Mouse (Mus musculus) left cerebral cortex, adult 8-10 months (tissue): ENCODE data around the gene Pard6a. TPM values are rescaled to one million over a fixed set of nuclear protein-coding genes. Genes with fewer than 3 reads are reported as not detected.

Experiments used
- DNase-seq, 2 experiments: peaks; one replicate each; pipeline ENCODE4 v3.0.0; 2022; ENCODE audit warnings: low spot score in 2 of 2
- total RNA-seq, 4 experiments: library from RNA; stranded (reverse); gene quantifications; 2 replicates each; pipeline ENCODE4 v1.2.4; 2022

Gene Pard6a
- total RNA-seq, 4 experiments from 2014 or later = 34.7 to 42.3 (median 39.2) TPM

DNA sequence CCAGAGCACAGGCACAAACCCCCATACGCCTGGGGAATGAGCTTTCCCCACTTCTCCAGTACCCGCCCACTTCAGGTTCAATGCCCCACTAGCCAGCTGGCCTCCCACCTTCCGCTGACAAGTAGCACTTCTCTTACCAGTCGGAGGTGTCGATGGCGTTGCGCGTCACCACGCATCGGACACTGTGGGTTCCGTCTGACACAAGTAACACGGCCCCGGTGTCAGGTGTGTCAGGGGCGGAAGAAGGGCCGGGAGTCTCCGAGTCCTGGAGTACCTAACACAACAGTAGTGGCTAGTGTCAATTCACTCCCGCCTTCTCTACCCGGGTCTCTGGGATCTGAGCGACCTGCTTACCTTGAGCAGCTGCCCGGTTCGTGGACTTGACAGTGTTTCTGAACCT is 382 bp upstream of the Pard6a start:
- peak in 1 of 2 experiments; percentile 75 for DNase-seq

DNA sequence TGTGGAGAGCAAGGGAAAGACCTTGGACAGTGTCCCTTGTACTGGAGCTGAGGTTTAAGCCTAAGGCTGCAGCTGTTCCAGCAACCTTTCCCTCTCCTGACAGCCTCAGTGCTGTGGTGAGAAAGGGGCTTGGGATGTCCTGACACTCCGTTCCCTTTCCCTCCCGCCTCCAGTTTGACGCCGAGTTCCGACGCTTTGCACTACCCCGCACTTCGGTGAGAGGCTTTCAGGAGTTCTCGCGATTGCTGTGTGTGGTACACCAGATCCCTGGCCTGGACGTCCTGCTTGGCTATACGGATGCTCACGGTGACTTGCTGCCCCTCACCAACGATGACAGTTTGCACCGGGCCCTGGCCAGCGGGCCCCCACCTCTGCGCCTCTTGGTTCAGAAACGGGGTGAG is 1.1 kb downstream of the Pard6a start:
- no peak for DNase-seq

DNA sequence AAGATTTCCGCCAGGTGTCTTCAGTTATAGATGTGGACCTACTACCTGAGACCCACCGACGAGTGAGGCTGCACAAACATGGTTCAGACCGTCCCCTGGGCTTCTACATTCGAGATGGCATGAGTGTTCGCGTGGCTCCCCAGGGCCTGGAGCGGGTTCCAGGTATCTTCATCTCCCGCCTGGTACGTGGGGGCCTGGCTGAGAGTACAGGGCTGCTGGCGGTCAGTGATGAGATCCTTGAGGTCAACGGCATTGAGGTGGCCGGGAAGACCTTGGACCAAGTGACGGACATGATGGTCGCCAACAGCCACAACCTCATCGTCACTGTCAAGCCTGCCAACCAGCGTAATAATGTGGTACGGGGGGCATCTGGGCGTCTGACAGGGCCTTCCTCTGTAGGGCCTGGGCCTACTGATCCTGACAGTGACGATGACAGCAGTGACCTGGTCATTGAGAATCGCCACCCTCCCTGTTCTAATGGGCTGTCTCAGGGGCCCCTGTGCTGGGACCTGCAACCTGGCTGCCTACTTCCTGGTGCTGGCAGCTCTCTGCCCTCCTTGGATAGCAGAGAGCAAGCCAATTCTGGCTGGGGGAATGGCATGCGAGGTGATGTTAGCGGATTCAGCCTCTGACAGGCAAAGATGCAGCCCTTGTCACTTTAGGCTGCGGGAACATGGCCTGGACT is 1.9 kb downstream of the Pard6a start:
- no peak for DNase-seq

DNA sequence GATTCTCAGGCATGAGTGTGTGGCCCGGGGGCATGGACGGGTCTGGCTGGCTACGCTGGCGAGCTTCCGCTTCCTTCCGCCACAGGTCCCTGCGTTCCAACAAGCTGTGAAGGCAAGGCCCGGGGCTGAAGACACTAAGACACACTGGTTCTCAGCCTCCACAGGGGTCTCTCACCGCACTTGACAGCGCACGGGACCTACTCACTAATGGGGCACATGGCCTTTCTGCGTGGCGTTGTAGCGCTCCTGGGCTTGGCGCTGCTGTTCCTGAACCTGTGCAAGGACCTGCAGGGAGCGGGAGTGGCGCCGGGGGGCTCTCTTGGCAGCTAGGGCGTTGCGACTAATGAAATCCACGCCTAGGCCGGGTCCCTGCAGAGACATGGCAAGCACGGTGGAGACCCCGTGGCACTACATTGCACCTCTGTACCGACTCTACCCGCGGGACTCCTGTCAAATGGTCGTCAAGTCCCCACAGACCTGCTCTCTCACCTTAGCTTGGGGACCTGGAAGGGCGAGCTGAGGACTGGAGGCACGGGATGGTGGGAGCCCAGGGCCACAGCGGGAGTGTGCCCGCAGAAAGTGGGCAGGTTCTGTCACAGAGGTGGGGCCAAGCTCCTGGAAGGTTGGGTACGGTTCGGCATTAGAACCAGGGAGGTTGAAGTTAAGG is 3.3 kb downstream of the Pard6a start:
- no peak for DNase-seq

DNA sequence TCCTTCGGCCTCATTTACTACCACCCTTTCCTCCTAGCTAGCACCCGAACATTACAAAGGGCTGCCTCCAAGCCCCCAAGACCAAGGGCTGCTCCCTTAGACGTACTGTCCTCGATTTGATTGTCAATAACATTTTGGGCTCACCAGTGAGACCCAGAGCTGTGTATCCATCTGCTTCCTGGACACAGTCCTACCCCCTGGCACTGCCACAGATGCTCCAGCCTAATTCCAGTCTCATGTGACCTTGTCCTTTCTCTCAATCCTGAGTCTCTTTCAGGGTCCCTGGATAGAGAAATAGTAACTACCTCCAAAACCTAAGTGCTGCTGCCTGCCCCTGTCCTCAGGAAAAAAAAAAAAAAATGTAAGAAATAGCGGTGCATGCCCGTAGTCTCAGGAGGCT is 4.0 kb downstream of the Pard6a start:
- no peak for DNase-seq

DNA sequence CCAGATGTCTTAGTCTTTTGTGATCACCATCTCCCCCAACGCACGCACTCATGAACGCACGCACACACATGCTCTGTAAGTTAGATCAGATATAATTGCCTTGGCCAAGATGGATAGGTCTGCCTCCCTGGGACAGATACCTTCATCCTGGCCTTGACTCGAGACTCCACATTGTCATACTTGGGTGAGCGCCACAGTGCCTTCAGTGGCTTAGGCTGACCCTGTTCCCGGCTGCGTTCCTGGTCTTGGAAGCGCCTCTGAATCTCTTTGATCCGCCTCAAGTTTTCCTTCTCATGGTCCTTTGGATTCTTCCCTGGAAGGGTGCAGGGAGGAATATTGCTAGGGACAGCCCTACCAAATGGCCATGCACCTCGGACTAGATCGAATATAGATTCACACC is 5.5 kb downstream of the Pard6a start:
- DNase-seq = no peak

DNA sequence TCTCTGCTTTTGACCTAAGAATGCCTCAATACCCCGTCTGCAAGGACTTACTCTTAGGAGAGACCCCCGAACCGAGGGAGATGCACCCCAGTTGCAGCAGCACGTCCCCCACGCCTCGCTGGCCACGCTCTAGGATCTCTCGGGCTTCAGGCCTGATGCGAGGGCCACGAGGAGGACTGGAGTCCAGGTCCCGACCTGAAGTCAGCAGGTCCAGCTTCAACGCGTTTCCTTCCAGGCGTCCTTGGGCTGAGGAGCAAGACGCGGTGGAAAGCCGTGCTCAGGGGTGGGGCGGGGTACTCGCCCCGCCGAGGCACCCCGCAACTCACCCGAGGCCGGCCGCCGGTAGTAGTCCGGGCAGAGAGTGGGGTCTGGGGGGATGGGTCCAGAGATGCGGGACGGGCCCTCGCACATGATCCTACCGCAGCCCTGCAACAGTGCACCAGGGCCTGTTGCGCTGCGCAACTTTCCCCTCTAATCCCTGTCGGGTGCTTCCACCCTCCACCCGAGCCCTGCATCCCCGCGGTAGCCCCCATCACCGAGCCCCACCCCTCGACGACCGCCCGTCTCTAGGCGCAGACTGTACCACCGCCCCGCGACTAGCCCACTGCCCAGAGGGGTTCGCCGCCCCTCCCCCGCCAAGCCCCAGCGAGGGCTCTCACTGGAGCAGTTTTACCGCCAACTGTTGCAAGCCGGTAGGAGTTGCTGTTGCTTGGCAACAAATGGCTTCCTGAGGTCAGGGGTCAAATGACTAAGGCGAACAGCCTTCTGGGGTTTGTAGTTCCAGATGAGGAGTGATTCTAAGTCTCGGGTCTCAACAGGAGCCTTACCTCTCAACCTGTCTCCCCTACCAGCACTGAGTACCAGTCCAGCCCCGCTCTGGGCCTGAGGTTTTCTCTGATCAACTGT is 6.8 kb downstream of the Pard6a start, which contains the start of the genes 4933405L10Rik and Enkd1:
Gene 4933405L10Rik, plus strand, starts transcription at position 158 of the 906 bp plus-strand sequence.
Gene Enkd1, minus strand, starts transcription at position 713 of the 906 bp plus-strand sequence.
- DNase-seq = peak; percentile 75 to 87

DNA sequence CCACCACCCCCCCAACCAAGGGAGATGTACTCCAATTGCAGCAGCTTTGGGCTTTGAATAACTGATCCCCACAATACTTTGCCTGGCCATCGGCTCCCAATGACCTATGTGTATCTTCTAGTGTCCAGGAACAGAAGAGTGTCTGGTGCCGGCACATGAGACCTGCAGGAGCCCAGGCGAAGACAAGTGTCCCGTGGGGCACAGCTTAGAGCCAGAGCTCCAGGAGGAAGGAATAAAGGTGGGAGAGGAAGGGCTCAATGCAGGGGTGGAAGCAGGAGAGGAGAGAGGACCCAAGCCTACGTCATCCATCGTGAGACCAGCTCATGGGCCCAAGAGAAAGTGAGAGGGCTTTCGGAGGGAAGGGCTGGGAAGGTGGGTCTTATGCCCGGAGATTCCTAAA is 7.7 kb downstream of the Pard6a start:
- no peak for DNase-seq

DNA sequence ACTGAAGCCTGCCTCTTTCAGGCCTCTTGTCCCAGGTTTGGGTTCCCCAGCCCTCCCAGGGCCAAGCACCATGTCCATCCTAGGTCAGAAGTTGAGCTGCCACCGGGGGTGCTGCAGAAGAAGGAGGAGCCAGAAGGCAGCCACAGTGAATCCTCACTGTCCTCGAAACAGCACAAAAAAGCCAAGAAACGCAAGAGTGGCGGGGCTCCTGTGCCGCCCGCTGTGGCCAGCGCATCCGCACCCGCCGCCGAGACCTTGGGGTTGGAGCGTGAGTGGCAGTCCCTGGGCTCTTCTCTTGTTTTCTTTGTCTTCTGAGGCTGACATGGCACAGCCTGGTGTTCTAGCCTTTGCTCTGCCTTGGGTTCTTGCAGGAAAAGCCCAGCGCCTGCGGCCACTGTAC is 8.4 kb downstream of the Pard6a start:
- DNase-seq = no peak

DNA sequence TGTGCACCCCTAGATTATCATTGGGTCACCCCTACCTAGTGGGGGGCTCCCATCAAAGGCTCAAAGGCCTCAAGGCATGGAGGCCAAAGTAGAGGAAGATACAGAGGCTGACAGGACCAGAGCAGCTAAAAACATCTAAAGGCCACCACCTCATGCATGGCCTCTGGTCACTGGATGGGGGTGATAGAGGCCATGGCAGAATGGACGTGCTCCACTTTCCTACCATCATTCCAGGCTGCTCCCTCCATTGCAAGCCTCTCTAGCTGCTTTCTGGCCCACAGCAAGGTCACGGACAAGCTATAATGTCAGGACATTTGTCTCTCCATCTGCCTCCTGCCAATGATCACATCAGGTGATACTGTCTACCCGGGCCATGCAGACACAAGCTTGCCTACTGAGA is 11.3 kb downstream of the Pard6a start:
- no peak for DNase-seq

DNA sequence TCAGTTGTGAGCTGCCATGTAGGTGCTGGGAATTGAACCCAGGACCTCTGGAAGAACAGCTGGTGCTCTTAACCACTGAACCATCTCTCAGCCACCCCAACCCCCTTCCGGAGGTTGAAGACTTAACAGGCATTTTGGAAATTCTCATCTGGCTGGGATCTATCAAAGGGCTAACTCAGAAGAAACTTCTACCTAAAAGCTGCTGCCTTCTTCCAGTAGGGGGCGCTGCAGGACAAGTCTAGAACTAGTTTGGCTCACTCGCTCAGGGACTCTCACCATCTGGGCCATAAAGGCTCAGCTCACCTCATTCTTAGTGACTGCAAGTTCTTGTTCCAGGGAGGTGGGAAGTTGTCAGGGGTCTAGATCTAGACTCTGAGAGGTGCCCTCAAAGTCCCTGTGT is 13.2 kb downstream of the Pard6a start:
- peak in 1 of 2 experiments; percentile 57 for DNase-seq

DNA sequence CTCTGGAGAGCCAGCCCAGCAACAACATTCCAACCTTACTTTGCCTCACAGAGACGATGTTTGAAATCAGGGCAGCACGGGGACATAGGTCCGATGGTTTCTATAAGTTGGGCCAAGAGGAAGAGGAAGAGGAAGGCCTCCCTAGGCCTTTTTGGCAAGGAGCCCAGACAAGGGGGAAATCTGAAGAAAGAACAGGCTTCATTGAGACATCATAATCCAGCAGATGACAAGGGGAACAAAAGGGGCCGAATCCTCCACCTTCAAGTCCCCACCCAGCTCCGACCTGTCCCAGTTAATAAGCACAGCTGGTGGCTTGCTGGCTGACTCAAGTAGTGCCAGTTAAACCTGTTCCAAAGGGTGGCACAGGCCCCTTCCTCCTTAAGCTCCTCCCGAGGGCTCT is 14.1 kb downstream of the Pard6a start:
- DNase-seq = no peak

DNA sequence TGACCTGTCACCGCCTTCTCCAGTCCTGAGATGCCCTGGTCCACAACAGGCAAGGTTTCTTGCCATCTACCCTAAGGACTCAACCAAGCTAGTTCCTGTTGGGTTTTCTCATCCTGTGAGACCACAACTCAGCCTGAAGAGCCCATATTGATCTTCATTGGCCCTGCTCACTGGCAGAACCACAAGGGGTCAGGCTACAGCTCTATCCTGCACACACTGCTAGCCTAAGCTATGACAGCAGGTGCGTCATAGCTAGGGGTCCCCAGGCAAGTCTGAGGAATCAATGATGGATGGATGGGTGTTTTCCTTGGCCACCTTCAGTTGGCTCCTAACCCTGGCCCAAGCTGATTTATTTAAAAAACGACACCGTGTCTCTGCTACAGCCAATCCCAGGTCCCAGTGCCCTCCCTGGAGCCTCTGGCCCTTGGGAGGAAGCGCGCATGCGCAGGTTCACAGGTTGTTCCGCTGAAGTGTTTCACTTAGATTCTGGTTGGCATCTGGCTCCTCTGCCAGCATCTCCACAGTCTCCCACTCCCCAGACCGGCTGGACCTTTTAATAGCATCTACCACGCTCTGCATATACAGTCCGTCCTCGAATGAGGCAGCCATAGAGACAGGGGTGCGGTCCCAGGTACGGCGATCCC is 15.5 kb downstream of the Pard6a start:
- no peak for DNase-seq

DNA sequence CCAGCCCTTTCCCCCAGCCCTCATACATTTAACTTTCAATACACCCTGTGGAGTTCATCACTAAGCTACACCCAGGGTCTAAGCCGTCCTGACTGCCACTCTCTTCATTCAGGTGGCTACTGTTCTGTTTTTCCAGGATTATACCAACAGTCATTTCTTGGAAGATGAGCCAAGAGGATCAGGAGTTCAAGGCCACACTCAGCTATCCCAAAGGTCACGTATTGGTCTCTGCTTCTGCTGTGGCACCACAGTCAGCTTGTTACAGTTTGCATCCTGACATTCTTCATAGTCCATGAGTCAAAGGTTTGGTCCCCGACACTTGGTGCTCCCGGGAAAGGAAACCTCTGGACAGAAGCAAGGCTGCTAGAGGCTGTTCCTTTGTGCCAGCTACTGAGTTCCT is 18.7 kb downstream of the Pard6a start:
- DNase-seq = no peak

DNA sequence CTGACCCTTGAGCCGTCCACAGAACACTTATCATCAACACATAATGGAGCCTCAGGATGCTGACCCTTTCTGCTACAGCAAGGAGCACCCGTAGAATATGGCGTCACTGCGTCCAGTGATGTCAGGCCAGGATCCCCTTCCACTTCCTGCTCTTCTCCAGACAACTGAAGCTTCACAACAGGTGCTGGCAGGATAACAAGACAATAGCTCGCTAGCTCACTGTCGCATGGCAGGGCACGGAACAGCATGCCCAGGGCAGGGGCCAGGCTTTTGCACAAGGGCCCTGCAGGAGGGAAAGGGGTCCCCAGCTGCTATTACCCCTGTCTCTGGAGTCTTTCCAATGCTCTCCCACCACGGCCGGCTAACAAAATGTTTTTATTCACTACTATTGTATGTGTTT is 21.9 kb downstream of the Pard6a start:
- no peak for DNase-seq

DNA sequence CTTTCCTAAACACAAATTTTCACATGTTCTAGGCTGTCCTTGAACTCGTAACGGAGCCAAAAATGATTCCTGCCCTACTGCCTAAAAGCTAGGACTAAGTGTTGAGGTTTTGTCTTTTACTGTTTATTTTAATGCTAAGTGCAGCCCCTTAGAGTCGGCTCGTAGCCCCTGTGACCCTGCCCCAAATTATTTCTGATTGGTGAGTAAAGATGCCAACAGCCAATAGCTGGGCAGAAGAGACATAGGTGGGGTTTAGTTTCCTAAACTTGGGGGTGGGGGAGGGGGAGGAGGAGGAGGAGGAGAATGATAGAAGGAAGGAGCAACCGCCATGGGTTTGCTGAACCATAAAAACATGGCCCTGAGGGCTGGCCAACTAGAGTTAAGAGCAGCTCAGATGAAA is 24.8 kb downstream of the Pard6a start:
- no peak for DNase-seq

DNA sequence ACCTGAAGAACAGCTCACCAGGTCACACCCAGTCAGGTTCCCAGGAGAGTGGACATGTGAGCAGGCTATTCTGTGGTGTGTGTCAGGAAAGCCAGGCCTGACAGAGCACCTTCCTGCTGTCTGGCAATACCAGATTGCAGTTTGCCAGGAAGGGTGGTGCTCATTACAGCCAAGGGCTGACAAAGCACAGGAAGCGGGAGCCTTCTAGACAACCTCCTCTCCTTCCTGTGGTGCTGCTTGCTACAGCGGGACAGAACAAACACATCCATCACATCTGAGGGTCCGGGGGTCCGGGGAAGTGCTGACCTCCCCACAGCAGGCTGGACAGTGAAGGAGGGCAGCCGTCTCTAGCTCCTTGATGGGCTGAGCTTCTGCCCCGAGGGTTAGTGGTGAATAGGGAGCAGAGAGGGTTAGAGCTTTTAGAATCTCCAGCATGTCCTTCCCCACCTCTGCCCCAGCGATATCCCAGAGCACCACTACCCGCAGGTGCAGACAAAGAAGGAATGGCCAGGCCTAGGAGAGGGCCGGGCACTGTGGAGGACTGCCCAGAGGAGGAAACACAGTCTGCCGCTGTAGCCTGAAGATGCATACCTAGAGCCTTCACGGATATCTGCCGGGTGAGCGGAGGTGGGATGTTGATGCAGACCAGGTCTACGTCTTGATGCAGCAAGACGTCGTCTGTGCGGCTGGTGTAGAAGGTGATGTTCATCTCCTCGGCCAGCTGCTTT is 26.6 kb downstream of the Pard6a start:
- no peak for DNase-seq

DNA sequence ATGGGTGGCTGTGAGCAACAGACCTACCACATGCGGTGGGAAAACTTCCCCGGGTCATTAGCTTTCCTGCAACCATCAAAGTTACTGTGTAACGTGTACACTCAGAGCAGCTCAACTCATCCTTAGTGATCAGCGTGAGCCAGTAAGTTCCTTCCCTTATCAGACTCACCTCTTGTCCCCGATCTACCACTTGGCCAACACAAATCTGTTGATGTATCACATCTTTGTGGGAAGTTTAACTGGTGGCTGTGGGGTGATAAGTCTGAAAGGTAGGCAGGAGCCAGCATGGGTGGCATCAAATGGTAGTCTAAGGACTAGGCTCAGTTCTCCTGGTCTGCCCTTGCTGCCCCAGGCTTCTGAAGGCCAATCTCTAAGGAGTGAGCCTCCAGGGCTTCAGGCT is 31.2 kb downstream of the Pard6a start:
- DNase-seq = no peak

DNA sequence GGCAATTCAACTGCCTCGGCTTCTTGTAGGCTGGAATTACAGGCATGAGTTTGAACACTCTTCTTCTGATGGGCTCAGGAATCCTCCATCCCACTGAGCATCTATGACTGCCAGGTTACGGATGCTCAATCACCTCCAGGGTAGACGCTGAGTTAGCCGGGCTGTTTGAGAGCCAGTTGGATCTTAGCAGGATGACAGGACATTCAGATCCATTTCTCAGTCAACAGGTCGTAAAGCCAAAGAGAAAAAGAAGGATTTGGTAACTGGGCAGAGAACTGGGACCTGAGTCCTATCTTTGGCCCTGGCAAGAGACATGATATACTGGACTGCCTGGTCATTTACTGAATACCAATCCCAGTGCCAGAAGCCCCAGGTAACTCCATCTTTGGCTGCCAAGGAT is 38.3 kb downstream of the Pard6a start:
- DNase-seq = no peak

DNA sequence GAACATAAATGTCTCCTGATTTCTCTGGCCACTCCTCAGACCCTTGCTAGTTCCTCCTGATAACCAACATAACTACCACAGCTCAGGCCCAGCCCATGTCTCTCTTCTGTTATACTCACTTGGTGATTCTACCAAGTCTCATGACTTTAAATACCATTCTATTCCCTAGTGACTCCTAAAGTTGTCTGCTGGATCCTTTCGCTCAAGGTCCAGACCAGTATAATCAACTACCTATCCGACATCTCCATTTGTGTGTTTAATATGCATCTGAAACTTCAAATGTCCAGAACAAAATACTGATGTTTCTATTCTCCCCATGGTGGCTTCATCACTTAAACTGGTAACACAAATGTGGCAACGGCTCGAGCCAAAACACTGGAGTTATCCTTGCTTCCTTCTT is 42.4 kb downstream of the Pard6a start:
- DNase-seq = no peak

DNA sequence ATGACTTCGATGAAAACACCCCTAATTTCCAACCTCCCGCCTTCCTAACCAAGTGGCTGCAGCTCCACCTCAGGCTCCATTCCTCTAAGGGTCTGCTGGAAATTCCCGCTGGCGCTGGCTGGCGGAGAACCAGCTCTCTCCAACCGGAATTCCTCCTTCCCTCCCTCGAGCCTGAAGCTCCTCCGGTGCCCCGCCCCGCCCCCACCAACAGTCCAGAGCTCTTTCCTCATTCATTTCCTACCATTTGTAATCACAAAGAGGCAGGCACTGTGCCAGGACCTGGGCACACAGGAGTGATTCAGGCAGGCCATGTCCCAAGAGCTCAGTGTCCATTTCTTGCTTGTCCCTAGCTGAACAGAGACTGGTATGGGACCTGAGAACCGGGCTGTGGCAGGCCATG is 49.7 kb downstream of the Pard6a start:
- DNase-seq = peak in 1 of 2 experiments; percentile 38
